Mouse (Mus musculus) right cerebral cortex, postnatal 25 days (tissue): Measurements from ENCODE around the gene Foxj2.

ENCODE experiments used
- DNase-seq: peaks from one replicate; pipeline ENCODE4 v3.0.0; 2022

The Foxj2 gene

GRCm38 (mm10) chr6:122820071-122820798, 521 bp downstream of the Foxj2 start:
- DNase-seq: peak; percentile 31

GRCm38 (mm10) chr6:122820799-122821650, 1.3 kb downstream of the Foxj2 start:
- DNase-seq: no peak

- no peak for DNase-seq
Observed at GRCm38 (mm10) chr6:122821822-122822221, 2.1 kb downstream of the Foxj2 start.

- no peak for DNase-seq
Observed at GRCm38 (mm10) chr6:122824086-122824485, 4.4 kb downstream of the Foxj2 start.

GRCm38 (mm10) chr6:122825166-122825565, 5.5 kb downstream of the Foxj2 start:
- no peak for DNase-seq

- DNase-seq: peak; percentile 87
Observed at GRCm38 (mm10) chr6:122825923-122826742, 6.4 kb downstream of the Foxj2 start.

- DNase-seq: no peak
Observed at GRCm38 (mm10) chr6:122828086-122828485, 8.4 kb downstream of the Foxj2 start.

GRCm38 (mm10) chr6:122832880-122833279, 13.2 kb downstream of the Foxj2 start:
- DNase-seq: peak; percentile 29

GRCm38 (mm10) chr6:122834365-122834764, 14.7 kb downstream of the Foxj2 start:
- no peak for DNase-seq

- DNase-seq: no peak
Observed at GRCm38 (mm10) chr6:122836974-122837373, 17.3 kb downstream of the Foxj2 start.

- DNase-seq: no peak
Observed at GRCm38 (mm10) chr6:122837539-122837938, 17.8 kb downstream of the Foxj2 start.

GRCm38 (mm10) chr6:122843759-122844158, 24.0 kb downstream of the Foxj2 start:
- no peak for DNase-seq

GRCm38 (mm10) chr6:122852696-122853095, 33.0 kb downstream of the Foxj2 start:
- DNase-seq: no peak

GRCm38 (mm10) chr6:122854552-122854951, 34.8 kb downstream of the Foxj2 start:
- no peak for DNase-seq

- DNase-seq: no peak
Observed at GRCm38 (mm10) chr6:122855955-122856354, 36.2 kb downstream of the Foxj2 start, which contains the start of gene C3ar1. Gene C3ar1, minus strand, starts transcription at chr6:122856161.

GRCm38 (mm10) chr6:122862434-122862833, 42.7 kb downstream of the Foxj2 start:
- no peak for DNase-seq

- DNase-seq: no peak
Observed at GRCm38 (mm10) chr6:122862871-122863270, 43.2 kb downstream of the Foxj2 start.

- DNase-seq: no peak
Observed at GRCm38 (mm10) chr6:122867914-122868313, 48.2 kb downstream of the Foxj2 start.

GRCm38 (mm10) chr6:122869846-122870245, 50.1 kb downstream of the Foxj2 start:
- DNase-seq: no peak

- DNase-seq: no peak
Observed at GRCm38 (mm10) chr6:122872800-122873199, 53.1 kb downstream of the Foxj2 start.

- peak; percentile 97 for DNase-seq
Observed at GRCm38 (mm10) chr6:122873871-122874719, 54.4 kb downstream of the Foxj2 start, which contains the start of gene Necap1. Gene Necap1, plus strand, starts transcription at chr6:122874474.
